Mouse (Mus musculus) neural tube, embryonic 15.5 days (tissue): Measurements from ENCODE around the gene Mrap2. TPM values are rescaled to one million over a fixed set of nuclear protein-coding genes. Genes with fewer than 3 reads are reported as not detected.
"Not testable (repeated sequence)": the region's sequence is repeated elsewhere in the genome, so short reads cannot be mapped to it uniquely, and the experiment has no call there.

Experiments used
- ATAC-seq: fragments of 200-750 bp; cut with Nextera tagmentation; 2 replicates; pipeline ENCODE4 v1.8.0; 2017; ENCODE audit warnings: mild to moderate bottlenecking, moderate TSS enrichment, moderate library complexity; ENCODE audit not compliant: low FRiP score
- H3K27ac ChIP-seq: fragments of 300-500 bp; sonication (generic); replicated peaks from 2 replicates; pipeline ENCODE4 v1.5.1; 2015; ENCODE audit warnings: mild to moderate bottlenecking, inconsistent platforms
- H3K27me3 ChIP-seq: fragments of 300-500 bp; sonication (generic); replicated peaks from 2 replicates; pipeline ENCODE4 v1.6.1; 2015; ENCODE audit warnings: inconsistent platforms
- H3K36me3 ChIP-seq: fragments of 300-500 bp; sonication (generic); 2 replicates; pipeline ENCODE4 v1.6.1; 2015; ENCODE audit warnings: inconsistent platforms
- H3K4me1 ChIP-seq: fragments of 300-500 bp; sonication (generic); 2 replicates; pipeline ENCODE4 v1.6.1; 2015; ENCODE audit warnings: inconsistent platforms
- H3K4me2 ChIP-seq: fragments of 300-500 bp; sonication (generic); 2 replicates; pipeline ENCODE4 v1.6.1; 2015; ENCODE audit warnings: inconsistent platforms, mild to moderate bottlenecking, moderate library complexity
- H3K4me3 ChIP-seq: fragments of 300-500 bp; sonication (generic); replicated peaks from 2 replicates; pipeline ENCODE4 v1.5.1; 2015; ENCODE audit warnings: mild to moderate bottlenecking, inconsistent platforms
- H3K9ac ChIP-seq: fragments of 300-500 bp; sonication (generic); replicated peaks from 2 replicates; pipeline ENCODE4 v1.6.1; 2015; ENCODE audit warnings: mild to moderate bottlenecking, inconsistent platforms
- H3K9me3 ChIP-seq: fragments of 300-500 bp; sonication (generic); replicated peaks from 2 replicates; pipeline ENCODE4 v1.6.1; 2016; ENCODE audit warnings: inconsistent platforms
- WGBS: fragments of 180-500 bp; shearing (Covaris S2); methylation state at CpG from one replicate; pipeline ENCODE4 v1.1.7; 2015; ENCODE audit warnings: mixed read lengths; 5-methylcytosine and 5-hydroxymethylcytosine counted together
- polyA plus RNA-seq: library from polyadenylated mRNA; unstranded; fragments of >200 nt; fragmentation: Nextera tagmentation; extraction: Ambion mirVana; gene quantifications from 2 replicates; pipeline ENCODE4 v1.2.1, GENCODE M21; 2015

The Mrap2 gene
- polyA plus RNA-seq: 3.2 and 3.8 TPM in 2 replicates

DNA sequence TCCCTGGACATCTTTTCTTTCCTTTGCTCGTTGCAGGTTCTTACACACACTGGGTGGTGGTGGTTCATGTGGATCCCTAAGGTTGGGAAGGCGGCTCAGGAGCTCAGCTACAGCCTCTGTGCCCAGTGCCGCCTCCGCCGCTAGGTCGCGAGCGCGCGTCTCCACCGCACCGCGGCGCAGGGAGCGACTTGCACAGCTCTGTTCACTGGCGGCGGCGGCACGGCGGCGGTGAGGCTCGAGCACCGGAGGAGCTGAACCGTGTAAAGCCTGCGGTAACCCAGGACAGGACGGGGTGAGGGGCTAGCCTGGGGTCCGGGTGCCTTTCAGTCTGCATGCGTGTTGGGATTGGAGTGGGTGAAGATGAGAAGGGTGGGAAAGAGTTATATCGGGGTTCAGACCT is at the start of gene Mrap2:
TSS of gene Mrap2 (plus strand) at position 201 of the 400 bp plus-strand sequence.
- H3K9me3 ChIP-seq: no peaks in the 10 kb centered on the region
- H3K4me2 ChIP-seq: peak within 1 kb of the TSS; percentile 89
- H3K27ac ChIP-seq: no peak within 1 kb of the TSS
- peak within 1 kb of the TSS; percentile 46 for H3K4me3 ChIP-seq
- peak within 1 kb of the TSS; percentile 40 for H3K9ac ChIP-seq
- peaks cover 21% of the 10 kb centered on the region for H3K4me1 ChIP-seq
- peaks cover 29% of the 10 kb centered on the region for H3K27me3 ChIP-seq
- WGBS: under 1% methylated on average over 29 of the region's 29 CpGs
- no peaks in the 10 kb centered on the region for H3K36me3 ChIP-seq
- peak; percentile 96 for ATAC-seq

DNA sequence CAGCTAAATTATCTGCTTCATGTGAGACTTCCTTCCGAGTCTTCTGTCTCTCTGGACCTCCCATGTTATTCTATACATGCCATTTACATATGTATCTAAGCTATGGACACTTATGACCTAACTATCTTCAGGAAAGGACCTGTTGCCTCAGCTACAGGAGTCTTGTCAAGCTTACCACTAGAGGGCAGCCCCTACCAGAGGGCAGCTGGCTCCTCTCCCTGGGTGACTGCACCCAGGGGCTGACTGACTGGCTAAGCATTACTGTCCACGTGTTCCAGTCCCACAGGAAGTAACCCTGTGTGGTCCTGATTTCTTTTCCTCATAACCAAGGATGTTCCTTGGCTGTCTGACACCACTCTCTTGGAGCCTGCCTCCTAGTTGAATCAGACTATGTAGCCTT is 46.1 kb upstream of the Mrap2 start:
- Histone ChIP-seq H3K36me3 (no peaks in the 10 kb centered on the region), H3K4me3 (no peak overlapping the region), H3K4me1 (no peaks in the 10 kb centered on the region), H3K9me3 (no peaks in the 10 kb centered on the region), H3K4me2 (no peak overlapping the region), H3K27ac (no peak overlapping the region), H3K9ac (no peak overlapping the region), H3K27me3 (no peaks in the 10 kb centered on the region)
- WGBS: 60% methylated on average over 2 of the region's 2 CpGs
- ATAC-seq: no peak

DNA sequence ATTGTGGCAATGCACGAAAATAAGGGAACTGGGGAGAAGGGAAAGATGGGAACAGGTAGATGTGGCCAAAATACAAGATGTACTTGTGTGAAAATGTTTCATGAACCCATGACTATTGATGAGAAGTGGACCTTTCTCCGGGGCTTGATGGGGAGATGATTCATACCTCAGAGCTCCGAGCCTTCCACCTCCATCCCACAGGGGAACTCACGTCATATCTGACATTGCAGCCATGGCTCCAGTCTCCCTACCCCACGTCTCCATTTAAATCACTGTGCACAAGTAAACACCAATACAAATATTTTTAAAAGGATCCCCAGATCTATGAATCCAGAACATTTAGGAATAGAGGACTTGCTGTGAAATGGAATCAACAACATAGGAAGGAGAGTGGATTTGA is 29.1 kb upstream of the Mrap2 start:
- Histone ChIP-seq H3K4me1 (peaks cover 13% of the 10 kb centered on the region), H3K27me3 (no peaks in the 10 kb centered on the region), H3K9ac (no peak overlapping the region), H3K4me3 (no peak overlapping the region), H3K4me2 (0 out of 2 replicates have a peak overlapping the region, but pooled peaks have one; percentile 11), H3K9me3 (no peaks in the 10 kb centered on the region), H3K27ac (peak overlapping the region; percentile 70), H3K36me3 (no peaks in the 10 kb centered on the region)
- peak; percentile 40; the same call in 1 of the 2 replicates for ATAC-seq
- WGBS: 84% methylated on average over 5 of the region's 5 CpGs

DNA sequence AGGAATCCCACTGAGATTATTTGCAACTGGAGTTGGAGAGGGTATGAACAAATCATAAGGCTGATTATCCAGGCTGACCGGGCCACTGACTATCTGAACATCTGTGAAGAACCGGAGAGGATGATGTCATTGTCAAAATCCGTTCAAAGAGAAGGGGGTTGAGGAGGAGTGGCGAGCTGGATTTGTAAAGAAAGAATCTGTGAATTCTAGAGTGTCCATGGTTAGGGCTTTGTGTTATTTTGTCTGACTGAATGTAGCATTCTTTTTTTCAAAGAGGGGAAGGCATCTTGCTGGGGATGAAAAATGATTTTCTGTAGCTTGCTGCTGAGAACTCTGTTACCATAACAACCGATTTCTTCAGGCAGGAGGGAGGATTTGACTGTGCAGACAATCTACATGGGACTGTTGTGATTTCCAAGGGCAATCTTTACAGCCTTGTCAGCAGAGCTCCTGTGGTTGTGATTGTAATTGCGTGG is 28.6 kb upstream of the Mrap2 start:
- Histone ChIP-seq H3K27ac (peak overlapping the region; percentile 70), H3K4me1 (peaks cover 13% of the 10 kb centered on the region), H3K4me2 (peak overlapping the region; percentile 11; the same call in 1 of the 2 replicates), H3K4me3 (no peak overlapping the region), H3K9ac (no peak overlapping the region), H3K36me3 (no peaks in the 10 kb centered on the region), H3K9me3 (no peaks in the 10 kb centered on the region), H3K27me3 (no peaks in the 10 kb centered on the region)
- 17% methylated on average over 6 of the region's 6 CpGs for WGBS
- ATAC-seq: peak; percentile 90

DNA sequence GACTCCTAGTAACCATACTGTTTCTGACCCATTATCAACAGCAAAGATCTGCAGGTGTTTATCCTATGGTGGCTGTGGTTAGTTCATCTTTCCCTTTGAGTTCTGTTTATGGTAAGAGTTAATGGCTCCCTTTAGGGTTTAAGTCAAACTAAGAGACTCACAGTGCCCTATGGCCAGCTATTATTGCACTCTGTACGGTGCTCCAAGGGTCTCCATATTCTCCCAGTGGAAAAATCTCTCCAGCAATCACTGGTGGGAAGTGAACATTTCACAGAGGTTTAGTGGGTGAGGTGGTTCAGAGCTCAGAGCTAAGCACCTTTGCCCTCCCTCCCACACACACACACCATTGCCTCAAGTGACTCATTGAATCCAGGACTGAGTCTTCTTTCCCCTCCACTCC is 28.1 kb upstream of the Mrap2 start:
- Histone ChIP-seq H3K4me1 (peaks cover 13% of the 10 kb centered on the region), H3K27ac (peak overlapping the region; percentile 70), H3K36me3 (no peaks in the 10 kb centered on the region), H3K27me3 (no peaks in the 10 kb centered on the region), H3K4me3 (no peak overlapping the region), H3K9ac (no peak overlapping the region), H3K9me3 (no peaks in the 10 kb centered on the region), H3K4me2 (no peak overlapping the region)
- 60% methylated on average over 1 of the region's 1 CpGs for WGBS
- ATAC-seq: 0 out of 2 replicates have a peak, but pooled peaks have one; percentile 11

DNA sequence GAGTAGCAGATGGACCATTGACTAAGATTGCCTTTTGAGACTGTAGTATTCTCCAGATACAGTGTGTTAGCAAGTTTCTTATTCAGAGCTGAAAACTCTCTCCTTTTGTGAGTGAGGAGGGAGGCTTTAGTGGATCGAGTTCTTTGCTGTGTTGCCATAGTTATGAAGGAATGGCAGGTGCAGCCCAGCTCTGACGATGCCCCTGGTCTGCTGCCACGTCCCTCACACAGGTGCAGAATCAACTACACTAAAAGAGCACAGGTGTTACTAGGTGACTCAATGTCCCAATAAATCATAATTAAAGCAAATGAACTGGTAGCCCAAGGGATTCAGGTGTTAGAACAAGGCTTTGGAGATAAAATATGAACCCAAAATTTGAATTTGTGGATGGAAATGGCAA is 25.1 kb upstream of the Mrap2 start:
- no peaks in the 10 kb centered on the region for H3K27me3 ChIP-seq
- H3K4me2 ChIP-seq: no peak overlapping the region
- no peak for ATAC-seq
- no peak overlapping the region for H3K27ac ChIP-seq
- H3K9me3 ChIP-seq: no peaks in the 10 kb centered on the region
- no peak overlapping the region for H3K4me3 ChIP-seq
- H3K9ac ChIP-seq: no peak overlapping the region
- WGBS: 68% methylated on average over 3 of the region's 3 CpGs
- peaks cover 17% of the 10 kb centered on the region for H3K4me1 ChIP-seq
- no peaks in the 10 kb centered on the region for H3K36me3 ChIP-seq

DNA sequence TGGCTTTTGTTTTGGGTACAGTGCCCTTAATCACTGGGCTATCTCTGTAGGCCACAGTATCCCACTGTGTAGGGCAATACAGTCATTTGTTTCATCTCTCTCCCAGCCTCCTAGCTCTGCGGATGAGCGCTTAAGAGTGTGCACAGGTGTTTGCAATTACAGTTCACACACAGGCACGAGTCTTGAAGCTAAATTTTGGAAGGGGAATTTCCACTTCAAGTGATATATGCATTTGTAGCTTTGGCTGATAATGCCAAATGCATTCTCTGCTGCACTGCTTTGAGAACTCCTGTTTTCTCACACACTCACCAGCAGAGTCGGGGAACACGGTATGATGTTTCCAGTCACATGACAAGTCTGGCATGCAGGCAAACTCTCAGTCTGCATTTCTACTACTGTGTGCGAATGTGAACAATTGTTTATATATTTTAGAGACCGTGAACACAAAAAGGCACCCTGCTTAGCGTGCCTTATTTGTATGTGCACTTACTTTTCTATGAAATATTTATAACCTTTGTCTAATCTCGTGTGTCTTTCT is 22.1 kb upstream of the Mrap2 start:
- 49% methylated on average over 9 of the region's 9 CpGs for WGBS
- peaks cover 4% of the 10 kb centered on the region; the same call in 1 of the 2 replicates for H3K4me1 ChIP-seq
- no peak overlapping the region for H3K9ac ChIP-seq
- H3K27me3 ChIP-seq: no peaks in the 10 kb centered on the region
- H3K27ac ChIP-seq: no peak overlapping the region
- ATAC-seq: no peak; the same call in 1 of the 2 replicates
- H3K4me2 ChIP-seq: no peak overlapping the region
- no peak overlapping the region for H3K4me3 ChIP-seq
- H3K36me3 ChIP-seq: no peaks in the 10 kb centered on the region
- H3K9me3 ChIP-seq: no peaks in the 10 kb centered on the region

DNA sequence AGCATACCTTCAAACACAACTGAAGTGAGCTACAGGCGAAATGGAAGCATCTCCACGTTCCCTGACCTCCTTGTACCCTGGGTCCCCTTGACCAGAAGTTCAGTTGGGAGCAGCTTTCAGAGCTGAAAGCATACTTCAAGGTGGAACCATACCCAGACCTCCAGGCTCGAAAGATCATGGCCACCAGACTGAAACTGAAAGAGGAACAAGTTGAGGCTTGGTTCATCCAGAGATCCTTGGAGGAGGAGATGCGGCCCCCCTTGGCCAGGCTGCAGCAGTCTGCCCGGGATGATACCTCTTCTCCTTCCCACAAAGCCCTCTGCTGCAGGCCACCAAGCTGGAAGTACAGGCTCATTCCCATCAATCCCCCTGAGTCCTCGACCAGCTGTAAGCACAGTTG is 17.1 kb upstream of the Mrap2 start:
- H3K27ac ChIP-seq, H3K4me3 ChIP-seq, H3K4me1 ChIP-seq, H3K36me3 ChIP-seq, H3K9me3 ChIP-seq, H3K4me2 ChIP-seq, H3K9ac ChIP-seq, ATAC-seq, H3K27me3 ChIP-seq: not testable (repeated sequence)
- 84% methylated on average over 6 of the region's 6 CpGs for WGBS

DNA sequence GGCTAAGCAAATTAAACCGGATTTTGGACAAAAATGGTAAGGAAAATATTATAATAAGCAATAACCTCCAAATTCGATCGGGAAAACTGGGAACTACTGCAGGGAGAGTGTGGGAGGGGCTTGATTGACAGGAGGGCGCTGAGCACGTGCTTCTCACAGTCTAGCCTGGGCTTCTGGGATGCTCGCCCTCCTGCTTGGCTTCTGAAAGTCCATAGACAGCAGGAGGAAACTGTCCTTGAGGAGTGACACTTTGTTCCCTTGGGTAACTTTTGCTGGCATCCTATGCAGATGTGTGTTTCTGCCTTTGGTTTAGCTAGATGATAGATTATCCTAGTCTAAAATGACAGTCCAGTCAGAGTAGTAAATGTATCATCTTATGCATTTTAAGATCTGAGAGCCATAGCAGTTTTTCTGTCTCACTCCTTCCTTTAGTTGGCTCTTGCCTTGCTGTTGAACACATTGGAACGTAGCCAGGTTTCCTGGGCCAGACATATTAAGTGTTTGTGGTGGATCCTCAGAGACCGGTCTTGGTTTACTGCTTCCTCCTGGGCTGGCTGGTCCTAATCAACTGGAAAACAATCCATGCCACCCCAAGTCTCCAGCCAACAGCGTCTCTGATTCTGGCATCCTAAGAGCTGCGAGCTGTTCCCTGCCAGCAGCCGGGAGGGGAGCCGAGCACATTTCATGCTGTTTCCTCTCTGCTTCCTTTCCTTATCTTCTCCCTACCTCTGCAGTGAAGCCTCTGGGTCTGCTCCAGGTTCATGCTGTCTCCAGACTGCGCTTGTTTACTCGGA is 8.1 kb upstream of the Mrap2 start:
- H3K27ac ChIP-seq: 0 out of 2 replicates have a peak overlapping the region, but pooled peaks have one; percentile 33
- no peak overlapping the region for H3K4me2 ChIP-seq
- peak; percentile 56 for ATAC-seq
- H3K27me3 ChIP-seq: no peaks in the 10 kb centered on the region
- no peaks in the 10 kb centered on the region for H3K9me3 ChIP-seq
- no peak overlapping the region for H3K4me3 ChIP-seq
- H3K9ac ChIP-seq: no peak overlapping the region
- 64% methylated on average over 14 of the region's 14 CpGs for WGBS
- H3K36me3 ChIP-seq: no peaks in the 10 kb centered on the region
- H3K4me1 ChIP-seq: peaks cover 8% of the 10 kb centered on the region; the same call in 1 of the 2 replicates

DNA sequence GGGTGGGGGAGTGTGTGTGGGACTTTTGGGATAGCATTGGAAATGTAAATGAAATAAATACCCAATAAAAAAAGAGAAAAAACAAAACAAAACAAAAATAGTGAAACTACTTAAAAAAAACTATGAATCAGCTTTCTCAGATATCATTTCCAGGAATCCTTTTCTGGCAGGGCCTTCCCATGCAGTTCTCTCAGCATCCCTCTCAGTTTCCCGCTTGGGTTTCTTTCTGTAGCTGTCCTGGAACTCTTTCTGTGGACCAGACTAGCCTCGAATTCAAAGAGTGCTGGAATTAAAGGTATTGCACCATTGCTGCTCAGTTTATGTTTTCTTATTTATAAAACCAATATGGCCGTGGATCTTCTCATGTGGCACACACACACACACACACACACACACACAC is 1.0 kb upstream of the Mrap2 start:
- H3K36me3 ChIP-seq: no peaks in the 10 kb centered on the region
- no peak overlapping the region for H3K9ac ChIP-seq
- H3K9me3 ChIP-seq: no peaks in the 10 kb centered on the region
- H3K27ac ChIP-seq: no peak overlapping the region
- no peak overlapping the region for H3K4me2 ChIP-seq
- peaks cover 21% of the 10 kb centered on the region for H3K4me1 ChIP-seq
- 86% methylated on average over 3 of the region's 3 CpGs for WGBS
- no peak for ATAC-seq
- peaks cover 29% of the 10 kb centered on the region for H3K27me3 ChIP-seq
- H3K4me3 ChIP-seq: no peak overlapping the region

DNA sequence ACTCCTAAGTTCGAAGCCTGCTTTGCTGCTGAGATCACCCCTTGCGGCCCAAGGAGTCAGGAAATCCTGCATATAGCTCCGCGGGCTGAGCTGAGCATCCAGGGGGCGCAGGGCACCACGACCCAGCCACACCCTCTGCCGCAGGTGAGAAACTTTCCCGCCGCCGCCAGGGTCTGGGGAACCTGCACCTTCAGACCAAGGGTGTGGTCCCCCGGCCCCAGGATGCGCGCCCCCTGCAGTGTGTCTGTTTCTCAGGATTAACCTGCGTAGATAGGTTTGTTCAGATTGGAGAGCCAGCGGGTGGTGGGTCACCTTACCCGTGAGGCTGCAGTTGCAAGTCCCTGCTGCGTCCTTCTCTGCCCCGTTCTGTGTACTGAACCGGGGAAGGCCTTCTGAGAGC is 426 bp downstream of the Mrap2 start:
- no peaks in the 10 kb centered on the region for H3K9me3 ChIP-seq
- H3K4me1 ChIP-seq: peaks cover 21% of the 10 kb centered on the region
- peak overlapping the region; percentile 89 for H3K4me2 ChIP-seq
- H3K4me3 ChIP-seq: peak overlapping the region; percentile 46
- peak; percentile 67 for ATAC-seq
- no peaks in the 10 kb centered on the region for H3K36me3 ChIP-seq
- no peak overlapping the region for H3K27ac ChIP-seq
- peak overlapping the region; percentile 40 for H3K9ac ChIP-seq
- peaks cover 29% of the 10 kb centered on the region for H3K27me3 ChIP-seq
- WGBS: 1% methylated on average over 19 of the region's 19 CpGs

DNA sequence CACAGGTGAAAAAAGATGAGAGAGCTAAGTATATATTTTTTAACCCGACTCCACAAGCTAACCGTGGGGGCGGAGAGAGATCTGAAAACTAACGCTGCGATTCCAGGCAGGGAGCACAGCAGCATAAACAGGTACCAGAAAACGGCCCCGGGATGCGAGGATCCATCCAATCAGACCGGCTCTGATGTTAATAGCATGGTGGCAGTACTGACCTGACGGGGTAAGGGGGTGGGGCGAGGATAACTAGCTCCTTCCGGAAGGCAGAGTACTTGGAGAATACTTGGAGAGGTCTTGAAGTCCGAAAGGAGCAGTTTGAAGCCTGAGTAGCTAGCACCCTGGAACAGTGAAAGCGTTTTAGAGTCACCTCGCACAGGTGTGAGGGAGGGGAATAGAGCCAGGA is 1.1 kb downstream of the Mrap2 start:
- Histone ChIP-seq H3K36me3 (no peaks in the 10 kb centered on the region), H3K27ac (no peak overlapping the region), H3K27me3 (peaks cover 29% of the 10 kb centered on the region), H3K4me1 (peaks cover 21% of the 10 kb centered on the region), H3K9me3 (no peaks in the 10 kb centered on the region), H3K4me3 (peak overlapping the region; percentile 46), H3K4me2 (peak overlapping the region; percentile 89), H3K9ac (peak overlapping the region; percentile 40; the same call in 1 of the 2 replicates)
- WGBS: 5% methylated on average over 15 of the region's 15 CpGs
- peak; percentile 39; the same call in 1 of the 2 replicates for ATAC-seq
